Mouse (Mus musculus) layer of hippocampus, adult 9-11 months (tissue): ENCODE measurements at regions not wholly inside any gene's neighbourhood (a gene's known extent, or its start where the extent isn't known, plus 50 kb on each side); places are given as distances from the start of the nearest gene placed in this dataset.

Experiments used
- DNase-seq: peaks from one replicate; pipeline ENCODE4 v3.0.0; 2022

DNA sequence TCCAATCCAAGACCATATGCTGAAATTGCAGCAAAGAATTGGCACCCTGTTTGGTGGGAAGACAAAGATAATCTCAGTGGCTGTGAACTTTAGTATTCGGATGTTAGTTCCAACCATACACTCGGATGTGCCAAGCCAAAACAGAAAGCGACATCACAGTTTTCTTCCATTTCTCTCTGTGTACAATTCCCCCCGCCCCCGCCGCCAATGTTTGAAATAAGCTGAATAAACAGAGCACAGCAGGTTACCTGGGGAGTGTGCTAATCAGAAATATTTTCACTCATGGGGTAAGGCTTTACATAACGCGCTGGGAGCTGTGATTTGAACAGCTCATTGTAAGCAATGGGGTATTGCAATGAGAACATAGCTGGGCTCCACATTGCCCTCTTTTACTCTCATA, 72.5 kb upstream of the Trpm3 start:
- no peak for DNase-seq

DNA sequence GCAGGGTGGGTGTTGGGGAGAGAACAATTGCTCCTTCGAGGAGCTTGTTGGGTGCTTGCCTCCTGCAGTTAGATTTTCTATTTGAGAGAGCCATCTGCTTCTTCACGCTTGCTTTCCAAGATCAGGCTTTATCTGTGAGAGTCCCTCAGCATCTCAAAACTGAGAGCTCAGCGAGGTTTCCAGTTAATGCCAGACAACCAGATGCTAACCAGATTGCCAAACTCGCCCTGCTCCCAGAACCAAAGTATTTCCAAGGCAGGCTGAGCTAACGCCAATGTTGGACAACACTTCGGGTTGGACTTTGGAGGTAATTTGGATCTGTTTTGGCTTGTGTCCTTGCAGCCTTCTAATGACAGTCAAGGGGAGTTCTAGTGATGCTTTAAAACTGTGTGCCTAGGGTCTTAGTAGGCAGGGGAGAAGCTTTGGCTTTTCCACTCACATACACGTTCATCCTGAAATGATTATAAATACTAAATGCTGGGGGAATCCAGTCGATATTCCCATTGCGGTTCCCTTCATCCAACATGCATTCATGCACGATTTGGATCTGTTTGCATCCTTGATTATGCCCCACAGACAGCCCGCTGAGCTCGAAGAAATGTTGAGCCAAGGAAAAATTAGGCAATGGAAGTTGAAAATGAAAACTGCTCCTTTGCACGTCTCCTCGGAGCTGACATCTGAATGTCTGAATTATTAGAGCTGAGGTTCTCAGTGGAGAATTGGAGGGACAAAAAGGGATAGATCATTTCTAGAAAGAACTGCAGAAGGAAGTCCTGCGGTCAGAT, 68.4 kb upstream of the Trpm3 start:
- DNase-seq = peak; percentile 5

GRCm38 (mm10) chr19:22071701-22072100, 67.1 kb upstream of the Trpm3 start:
- DNase-seq = no peak

DNA sequence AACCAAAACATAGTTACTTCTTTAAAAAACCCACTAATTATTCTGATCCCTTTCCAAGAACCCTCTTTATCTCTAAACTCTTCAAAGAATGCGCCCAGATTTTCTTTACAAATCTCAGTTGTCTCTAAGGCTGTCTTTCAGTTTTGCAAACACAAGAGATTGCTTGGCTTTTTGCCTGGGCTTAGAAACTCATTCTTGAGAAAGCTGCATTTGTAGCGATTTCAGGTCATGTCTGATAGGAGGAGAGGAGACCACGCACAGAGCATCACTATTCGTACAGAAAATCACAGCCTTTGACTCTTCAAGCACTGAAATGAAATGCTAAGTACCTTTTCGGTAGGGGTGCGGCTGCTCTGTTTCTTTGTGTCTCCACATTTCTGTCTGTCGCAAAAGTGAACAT, 64.8 kb upstream of the Trpm3 start:
- no peak for DNase-seq

DNA sequence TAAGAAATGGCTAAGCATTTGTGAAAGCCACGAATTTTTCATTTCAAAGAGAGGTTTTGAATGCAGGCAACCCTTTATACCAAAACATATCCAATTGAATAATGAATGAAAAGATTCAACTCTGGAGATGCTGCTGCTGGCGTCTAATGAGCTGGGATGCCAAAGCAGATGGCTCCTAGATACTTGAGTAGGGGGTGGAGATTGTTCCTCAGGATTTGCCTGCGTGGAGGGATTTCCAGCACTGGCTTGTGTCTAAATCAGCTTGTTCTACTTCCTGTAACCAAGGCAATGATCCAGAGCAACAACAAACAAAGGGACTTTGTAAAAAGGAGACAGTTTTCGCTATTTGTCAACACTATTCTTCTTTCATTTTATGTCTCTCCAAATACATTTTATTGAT, 57.4 kb upstream of the Trpm3 start:
- peak; percentile 30 for DNase-seq
